Mouse (Mus musculus): ENCODE results near the gene Pgm2.
A peak's percentile ranks its signal among the peaks of the same experiment; 100 is the strongest.

The Pgm2 gene

GRCm38 (mm10) chr5:64146384-64147005 lies 53.7 kb downstream of the Pgm2 start:
- DNase-seq (ENCODE audit: low spot score) = no peak

GRCm38 (mm10) chr5:64149184-64150127 lies 56.7 kb downstream of the Pgm2 start:
- DNase-seq (ENCODE audit: low spot score) = no peak

DNA sequence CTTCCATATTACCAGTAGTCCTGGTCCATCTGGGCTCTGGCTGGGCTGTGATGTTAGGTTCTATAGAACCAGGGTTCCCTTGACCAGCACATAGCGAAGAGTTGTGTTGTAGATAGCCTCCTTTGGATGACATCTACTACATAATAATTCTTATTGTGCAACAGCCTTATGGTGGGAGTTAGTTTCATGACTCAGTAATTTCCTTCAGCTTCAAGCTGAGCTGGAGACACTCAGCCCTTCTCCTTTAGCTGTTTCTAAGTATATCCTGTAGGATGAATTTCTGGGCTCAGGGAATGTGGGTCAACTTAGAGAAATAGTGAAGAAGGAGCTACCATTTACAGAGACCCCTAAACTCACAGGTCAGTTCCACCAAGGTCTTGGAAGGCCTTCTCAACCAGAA lies 60.6 kb downstream of the Pgm2 start:
- no peak for DNase-seq (ENCODE audit: low spot score)

- DNase-seq (ENCODE audit: low spot score) = peak; percentile 74
Measured at GRCm38 (mm10) chr5:64155861-64156550, 63.3 kb downstream of the Pgm2 start, which contains the start of gene Tbc1d1. Tbc1d1 (plus strand) TSS chr5:64156305.

DNA sequence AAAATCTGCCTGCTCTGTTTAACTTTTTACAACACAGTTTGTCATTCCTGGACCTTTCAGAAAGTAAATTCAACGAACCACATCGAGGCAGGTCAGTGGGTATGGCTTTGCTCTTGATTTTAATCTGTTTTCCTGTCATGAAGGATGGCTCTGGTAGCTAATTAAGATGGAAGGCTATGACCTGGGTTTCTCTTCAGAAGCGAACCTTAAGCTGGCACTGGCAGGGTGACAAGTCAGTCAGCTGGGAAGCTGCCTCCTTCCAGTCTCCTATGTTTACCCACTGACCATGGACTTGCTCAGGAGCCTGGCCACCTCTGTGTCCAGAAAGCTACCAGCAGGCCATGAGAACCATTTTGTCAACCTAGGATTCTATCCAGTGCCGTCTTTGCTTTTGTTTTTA lies 63.8 kb downstream of the Pgm2 start:
- DNase-seq (ENCODE audit: low spot score) = no peak

GRCm38 (mm10) chr5:64157926-64158325 lies 65.2 kb downstream of the Pgm2 start:
- DNase-seq (ENCODE audit: low spot score) = no peak

DNA sequence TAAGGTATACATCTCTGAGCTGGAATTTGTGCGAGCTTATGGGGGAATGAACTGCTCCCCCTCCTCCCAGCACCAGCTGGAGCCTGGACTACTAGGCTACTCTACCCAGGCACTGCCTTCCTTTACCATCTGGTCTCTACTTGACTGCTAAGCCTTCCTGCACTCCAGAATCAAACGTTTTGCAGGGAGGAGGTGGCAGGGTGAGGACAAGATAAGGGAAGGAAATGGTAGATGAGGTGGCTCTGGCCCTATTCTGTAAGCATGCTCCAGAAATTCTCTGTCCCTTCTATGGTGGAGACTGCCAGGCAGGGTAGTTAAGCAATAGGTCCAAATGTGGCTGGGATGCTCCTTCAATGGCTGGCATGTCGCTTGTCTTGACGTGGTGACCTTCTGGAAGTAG lies 65.8 kb downstream of the Pgm2 start:
- no peak for DNase-seq (ENCODE audit: low spot score)

GRCm38 (mm10) chr5:64159065-64159780 lies 66.5 kb downstream of the Pgm2 start:
- DNase-seq (ENCODE audit: low spot score) = no peak

DNA sequence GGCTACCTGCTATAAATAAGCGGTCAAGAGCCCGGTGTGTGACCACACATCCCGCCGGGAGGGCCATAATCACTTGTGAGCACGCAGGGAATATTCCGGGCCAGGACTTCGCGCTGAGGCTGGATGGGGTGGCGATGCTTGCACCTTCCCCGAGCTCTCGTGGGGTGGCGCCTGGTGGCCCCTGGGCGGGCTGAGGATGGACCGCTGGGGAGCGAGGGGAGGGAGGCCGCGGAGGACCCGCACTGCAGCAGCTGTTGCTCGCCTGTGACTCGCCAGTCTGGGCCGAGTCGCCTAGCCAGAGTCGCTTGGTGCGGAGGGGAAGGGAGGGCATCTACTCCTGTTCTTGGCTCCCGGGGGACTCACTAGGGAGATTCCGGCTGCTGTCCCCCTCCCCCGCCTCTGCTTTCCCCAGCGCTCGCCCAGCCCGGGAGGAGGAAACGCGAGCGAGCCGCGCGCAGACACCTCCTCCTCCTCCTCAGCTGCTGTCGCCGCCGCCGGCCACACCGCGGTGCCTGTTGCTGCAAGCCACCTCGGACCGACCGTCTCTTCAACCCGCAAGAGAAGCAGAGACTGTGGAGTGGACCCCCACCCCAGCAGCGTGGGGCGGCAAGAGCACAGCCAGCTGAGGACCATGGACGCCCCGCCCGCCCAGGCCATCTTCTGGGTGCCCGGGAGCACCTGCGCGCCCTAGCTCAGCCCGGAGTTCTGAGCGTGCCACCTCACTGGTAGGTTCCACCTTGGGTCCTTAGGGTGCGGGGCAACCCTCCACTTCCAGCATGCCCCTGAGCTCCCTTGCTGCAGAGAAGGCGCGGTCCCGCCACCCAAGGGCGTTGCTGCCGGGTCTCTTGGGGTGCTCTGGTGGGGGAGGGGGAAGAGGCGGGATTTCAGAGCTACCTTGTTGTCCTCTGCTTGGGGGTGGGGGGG lies 67.3 kb downstream of the Pgm2 start:
- peak; percentile 58 for DNase-seq (ENCODE audit: low spot score)

DNA sequence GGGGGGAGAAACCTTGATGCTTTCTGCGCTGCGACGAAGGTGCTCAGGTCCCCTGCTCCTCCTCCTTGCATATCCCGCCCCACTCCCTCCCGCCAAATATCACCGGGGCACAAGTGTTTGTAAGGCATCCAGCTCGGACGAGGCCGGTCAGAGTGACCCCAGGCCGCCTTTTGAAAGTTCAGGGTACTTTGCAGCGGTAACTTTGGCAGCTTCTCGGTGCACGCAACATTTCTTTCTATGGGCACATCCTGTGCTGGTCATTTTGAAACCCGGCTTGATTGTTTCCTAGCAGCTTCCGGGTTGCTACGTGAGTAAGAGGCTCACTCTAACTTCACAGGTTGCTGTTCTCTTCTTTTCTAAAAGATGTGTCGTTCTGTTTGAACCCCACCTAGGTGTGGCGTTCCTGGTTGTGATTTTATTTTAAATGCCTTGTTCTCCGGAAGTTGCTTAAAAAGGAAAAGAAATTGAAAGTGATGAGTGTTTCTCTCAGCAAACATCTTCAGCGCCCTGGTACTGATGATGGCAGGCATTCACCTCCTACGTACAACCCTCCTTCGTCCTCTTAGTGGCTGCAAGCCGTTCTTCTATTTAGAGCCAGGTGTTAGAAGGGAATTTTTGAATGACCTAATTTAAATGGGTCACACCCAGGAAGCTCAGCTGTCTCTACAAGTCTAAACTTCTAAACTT lies 68.1 kb downstream of the Pgm2 start:
- peak; percentile 41 for DNase-seq (ENCODE audit: low spot score)

GRCm38 (mm10) chr5:64161917-64162316 lies 69.2 kb downstream of the Pgm2 start:
- DNase-seq (ENCODE audit: low spot score) = no peak

GRCm38 (mm10) chr5:64162582-64162981 lies 69.8 kb downstream of the Pgm2 start:
- no peak for DNase-seq (ENCODE audit: low spot score)

GRCm38 (mm10) chr5:64164414-64164813 lies 71.7 kb downstream of the Pgm2 start:
- no peak for DNase-seq (ENCODE audit: low spot score)

GRCm38 (mm10) chr5:64165826-64166225 lies 73.1 kb downstream of the Pgm2 start:
- DNase-seq (ENCODE audit: low spot score) = no peak

DNA sequence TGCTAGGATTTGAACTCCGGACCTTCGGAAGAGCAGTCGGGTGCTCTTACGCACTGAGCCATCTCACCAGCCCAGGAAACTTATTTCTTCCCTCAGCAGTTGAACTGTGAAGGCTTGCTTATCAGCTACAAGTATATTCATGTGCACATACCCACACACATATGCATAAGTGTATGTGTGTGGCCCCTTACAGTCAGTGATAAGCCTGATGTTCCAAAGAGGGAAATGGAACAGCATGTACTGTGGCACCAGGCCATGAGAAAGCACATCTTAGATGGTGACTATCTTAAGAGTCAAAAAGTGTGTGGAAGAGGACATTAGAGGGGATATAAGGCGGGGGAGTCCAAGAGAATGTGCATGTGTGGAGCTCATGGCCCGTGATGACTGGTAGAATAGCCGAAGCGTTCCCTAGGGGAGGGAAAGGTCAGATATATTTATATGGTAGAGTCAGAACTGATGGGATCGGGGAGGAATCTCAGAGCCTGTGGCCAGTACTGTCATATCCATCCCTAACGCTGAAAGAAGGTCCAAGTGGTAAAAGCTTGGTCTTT lies 76.3 kb downstream of the Pgm2 start:
- DNase-seq (ENCODE audit: low spot score) = no peak

- no peak for DNase-seq (ENCODE audit: low spot score)
Measured at GRCm38 (mm10) chr5:64172884-64173283, 80.1 kb downstream of the Pgm2 start.

DNA sequence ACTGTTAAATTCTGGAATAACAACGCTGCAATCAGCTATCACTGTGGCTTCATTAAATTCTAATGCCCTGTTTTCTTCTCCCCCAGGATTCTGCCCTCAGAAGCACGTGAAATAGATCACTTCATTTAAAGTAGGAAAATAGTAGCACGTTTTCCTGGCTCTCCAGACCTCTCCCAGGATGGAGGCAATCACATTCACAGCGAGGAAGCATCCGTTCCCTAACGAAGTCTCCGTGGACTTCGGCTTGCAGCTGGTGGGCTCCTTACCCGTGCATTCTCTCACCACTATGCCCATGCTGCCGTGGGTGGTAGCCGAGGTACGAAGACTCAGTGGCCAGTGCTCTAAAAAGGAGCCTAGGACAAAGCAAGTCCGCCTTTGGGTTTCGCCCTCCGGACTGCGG lies 80.6 kb downstream of the Pgm2 start:
- no peak for DNase-seq (ENCODE audit: low spot score)

DNA sequence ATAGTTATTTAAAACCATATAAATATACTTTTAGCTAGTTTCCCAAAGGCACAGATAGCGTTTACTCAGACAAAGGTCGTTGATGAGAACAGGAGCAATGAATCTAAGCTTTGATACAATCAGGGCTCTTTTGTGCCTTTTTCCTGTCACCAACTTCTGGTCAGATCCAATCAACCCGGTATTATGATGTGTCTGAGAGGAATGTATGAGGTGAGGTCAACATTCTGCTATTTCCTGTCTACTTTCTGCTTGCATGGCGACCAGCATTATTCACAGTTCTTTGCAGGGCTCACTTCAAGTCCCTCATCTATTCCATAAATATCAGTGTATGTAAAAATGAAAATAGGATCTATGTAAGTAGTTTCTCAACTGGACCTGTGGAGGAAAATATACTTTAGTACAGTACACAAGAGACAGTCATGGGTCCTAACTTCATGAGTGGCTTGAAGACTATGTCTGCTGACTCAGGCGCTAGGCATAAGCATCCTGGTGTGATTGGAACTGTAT lies 81.7 kb downstream of the Pgm2 start:
- DNase-seq (ENCODE audit: low spot score) = no peak

Data from lung, postnatal 25 days (tissue).